Mouse (Mus musculus): ENCODE data around the gene Fdxr.

DNA sequence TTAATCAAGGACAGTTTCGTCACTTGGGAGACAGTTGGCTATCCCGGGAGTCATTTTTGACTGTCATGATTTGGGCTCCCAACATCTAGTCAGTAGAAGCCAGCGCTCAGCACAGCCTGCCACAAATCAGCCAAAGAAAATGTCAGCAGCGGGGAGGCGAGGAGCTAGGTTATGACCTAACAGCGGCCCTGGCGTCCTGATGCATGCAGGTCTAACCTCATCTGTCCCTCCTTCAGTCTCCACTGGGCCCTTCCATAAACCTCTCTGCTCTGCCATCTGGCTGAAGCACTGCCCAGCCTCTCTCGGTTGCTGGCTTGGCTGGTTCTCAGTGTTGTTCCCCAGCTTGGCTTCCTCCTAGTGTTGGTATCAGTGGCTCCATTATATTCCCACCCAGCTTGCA lies 5.4 kb upstream of the Fdxr start:
- TF ChIP-seq POLR2A (IDR thresholded peaks at IDR 0.05; ENCODE audit: insufficient read depth, low read length) (no peak), CTCF (IDR thresholded peaks at IDR 0.05; ENCODE audit: low read depth, low read length) (no peak)
